Mouse (Mus musculus): Measurements from ENCODE around the gene Kif21b. TPM values are rescaled to one million over a fixed set of nuclear protein-coding genes. Genes with fewer than 3 reads are reported as not detected.

The Kif21b gene
- polyA plus RNA-seq, 1 experiment from 2014 or later, result 1.1 TPM

DNA sequence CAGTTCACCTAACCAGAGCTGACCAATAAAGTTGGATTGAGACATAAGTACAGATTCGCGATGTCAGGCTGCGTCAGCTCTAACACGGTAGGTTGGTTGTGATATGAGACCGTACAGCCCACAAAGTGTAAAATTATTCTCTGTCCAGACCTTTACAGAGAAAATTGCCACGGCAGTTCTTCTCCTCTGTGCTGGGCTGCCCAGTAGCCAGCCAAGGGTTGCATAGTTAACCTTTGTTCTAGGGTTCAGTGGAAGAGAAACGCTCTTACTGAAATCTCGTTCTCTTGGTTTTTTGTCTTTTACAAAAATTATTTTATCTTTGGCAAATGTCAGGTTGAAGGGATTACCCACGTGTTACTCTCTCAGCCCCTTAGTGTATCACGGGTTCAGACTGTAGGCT, 91.2 kb downstream of the Kif21b start:
- Histone ChIP-seq H3K4me1 (ENCODE audit: insufficient read depth) (no peaks in the 10 kb centered on the region), H3K9me3 (ENCODE audit: low read length) (no peaks in the 10 kb centered on the region), H3K4me3 (ENCODE audit: low read depth, low read length) (no peak overlapping the region), H3K4me2 (ENCODE audit: low read depth, low read length) (no peak overlapping the region), H3K9ac (replicated peaks) (no peak overlapping the region), H3K27ac (ENCODE audit: low read depth) (no peak overlapping the region), H3K36me3 (replicated peaks; ENCODE audit: insufficient read depth, low read length) (no peaks in the 10 kb centered on the region), H3K27me3 (ENCODE audit: insufficient read depth, low read length) (0 out of 2 replicates have a peak, but pooled peaks cover 2% of the 10 kb centered on the region)
- WGBS (ENCODE audit: insufficient replicate concordance), result 75% methylated on average over 10 of the region's 10 CpGs
- ATAC-seq (no peak), DNase-seq (no peak)
- TF ChIP-seq CTCF (IDR thresholded peaks at IDR 0.05; ENCODE audit: low read depth) (no peak), EP300 (IDR thresholded peaks at IDR 0.05; ENCODE audit: low read depth) (no peak)

DNA sequence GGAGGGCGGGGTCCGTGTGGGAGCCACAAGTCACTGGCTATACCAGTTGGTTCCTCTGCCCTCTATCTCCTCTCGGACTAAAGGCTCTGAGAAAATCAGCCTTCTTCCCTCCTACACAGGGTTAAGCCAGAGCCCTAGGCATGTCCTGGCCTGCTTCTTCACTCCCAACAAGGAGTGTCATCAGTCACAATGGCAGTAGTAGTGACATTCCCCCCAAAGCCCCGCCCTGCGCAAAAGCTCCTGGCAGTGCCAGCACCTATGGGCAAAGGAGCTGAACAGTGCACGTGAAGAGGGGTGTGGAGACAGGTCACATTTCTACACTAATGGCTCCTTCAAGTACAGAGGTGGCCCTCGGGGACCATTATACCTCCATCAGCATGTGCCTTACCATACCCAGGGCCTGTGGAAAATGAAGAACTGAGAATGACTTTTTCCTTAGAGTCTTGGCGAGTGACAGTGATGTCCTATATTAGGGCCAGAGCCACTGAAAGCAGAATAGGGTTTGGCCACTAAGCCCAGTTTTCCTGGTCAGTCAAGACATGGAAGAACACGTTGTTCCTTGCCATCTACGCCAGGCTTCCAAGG, 92.7 kb downstream of the Kif21b start:
- TF ChIP-seq EP300 (IDR thresholded peaks at IDR 0.05; ENCODE audit: low read depth), result no peak
- no peak for TF ChIP-seq CTCF (IDR thresholded peaks at IDR 0.05; ENCODE audit: low read depth)
- 0 out of 2 replicates have a peak, but pooled peaks cover 2% of the 10 kb centered on the region for H3K27me3 ChIP-seq (ENCODE audit: insufficient read depth, low read length)
- no peaks in the 10 kb centered on the region for H3K9me3 ChIP-seq (ENCODE audit: low read length)
- H3K27ac ChIP-seq (ENCODE audit: low read depth), result no peak overlapping the region
- WGBS (ENCODE audit: insufficient replicate concordance), result 81% methylated on average over 10 of the region's 10 CpGs
- H3K4me2 ChIP-seq (ENCODE audit: low read depth, low read length), result no peak overlapping the region
- peaks cover 8% of the 10 kb centered on the region for H3K4me1 ChIP-seq (ENCODE audit: insufficient read depth)
- no peak overlapping the region for H3K9ac ChIP-seq (replicated peaks)
- H3K36me3 ChIP-seq (replicated peaks; ENCODE audit: insufficient read depth, low read length), result no peaks in the 10 kb centered on the region
- ATAC-seq (no peak), DNase-seq (no peak)
- no peak overlapping the region for H3K4me3 ChIP-seq (ENCODE audit: low read depth, low read length)

GRCm38 (mm10) chr1:136225846-136226245, 94.7 kb downstream of the Kif21b start:
- H3K9ac ChIP-seq (replicated peaks), result no peak overlapping the region
- no peak overlapping the region for H3K4me2 ChIP-seq (ENCODE audit: low read depth, low read length)
- TF ChIP-seq CTCF (IDR thresholded peaks at IDR 0.05; ENCODE audit: low read depth) (no peak), EP300 (IDR thresholded peaks at IDR 0.05; ENCODE audit: low read depth) (no peak)
- H3K4me3 ChIP-seq (ENCODE audit: low read depth, low read length), result no peak overlapping the region
- peaks cover 13% of the 10 kb centered on the region for H3K4me1 ChIP-seq (ENCODE audit: insufficient read depth)
- H3K9me3 ChIP-seq (ENCODE audit: low read length), result no peaks in the 10 kb centered on the region
- WGBS (ENCODE audit: insufficient replicate concordance), result 95% methylated on average over 8 of the region's 8 CpGs
- ATAC-seq (no peak), DNase-seq (no peak)
- H3K27me3 ChIP-seq (ENCODE audit: insufficient read depth, low read length), result 0 out of 2 replicates have a peak, but pooled peaks cover 2% of the 10 kb centered on the region
- H3K27ac ChIP-seq (ENCODE audit: low read depth), result no peak overlapping the region
- H3K36me3 ChIP-seq (replicated peaks; ENCODE audit: insufficient read depth, low read length), result no peaks in the 10 kb centered on the region

- no peak overlapping the region for H3K27ac ChIP-seq (ENCODE audit: low read depth)
- H3K4me3 ChIP-seq (ENCODE audit: low read depth, low read length), result no peak overlapping the region
- DNase-seq, result no peak
- 85% methylated on average over 8 of the region's 8 CpGs for WGBS (ENCODE audit: insufficient replicate concordance)
- TF ChIP-seq CTCF (IDR thresholded peaks at IDR 0.05; ENCODE audit: low read depth) (no peak), EP300 (IDR thresholded peaks at IDR 0.05; ENCODE audit: low read depth) (no peak)
- 0 out of 2 replicates have a peak, but pooled peaks cover 2% of the 10 kb centered on the region for H3K27me3 ChIP-seq (ENCODE audit: insufficient read depth, low read length)
- H3K9ac ChIP-seq (replicated peaks), result no peak overlapping the region
- no peak overlapping the region for H3K4me2 ChIP-seq (ENCODE audit: low read depth, low read length)
- no peaks in the 10 kb centered on the region for H3K36me3 ChIP-seq (replicated peaks; ENCODE audit: insufficient read depth, low read length)
- no peak for ATAC-seq
- H3K9me3 ChIP-seq (ENCODE audit: low read length), result no peaks in the 10 kb centered on the region
- peaks cover 13% of the 10 kb centered on the region for H3K4me1 ChIP-seq (ENCODE audit: insufficient read depth)
Measured at GRCm38 (mm10) chr1:136226626-136227025, 95.4 kb downstream of the Kif21b start.

Other genes with a start within 250 kb of the Kif21b start
- gene Pkp1, start 212.2 kb upstream of the Kif21b start, polyA plus RNA-seq (2015; fragmentation: Nextera tagmentation; extraction: Ambion mirVana), result 0.05 TPM in 1 of 2 replicates, not detected in the other
- gene Igfn1, start 125.0 kb upstream of the Kif21b start, polyA plus RNA-seq (2015; fragmentation: Nextera tagmentation; extraction: Ambion mirVana), result not detected in 2 replicates
- 56.4 and 57.4 TPM in 2 replicates for gene Tmem9, start 123.2 kb upstream of the Kif21b start, polyA plus RNA-seq (2015; fragmentation: Nextera tagmentation; extraction: Ambion mirVana)
- not detected in 2 replicates for gene Ascl5, start 80.6 kb upstream of the Kif21b start, polyA plus RNA-seq (2015; fragmentation: Nextera tagmentation; extraction: Ambion mirVana)
- 0.37 TPM in 1 of 2 replicates, not detected in the other for gene Cacna1s, start 78.6 kb upstream of the Kif21b start, polyA plus RNA-seq (2015; fragmentation: Nextera tagmentation; extraction: Ambion mirVana)
- gene Mroh3, start 81.4 kb downstream of the Kif21b start, polyA plus RNA-seq (2015; fragmentation: Nextera tagmentation; extraction: Ambion mirVana), result not detected in 2 replicates
- 0.09 TPM in 2 replicates for gene Inava, start 102.9 kb downstream of the Kif21b start, polyA plus RNA-seq (2015; fragmentation: Nextera tagmentation; extraction: Ambion mirVana)
- not detected in 2 replicates for gene Gpr25, start 129.5 kb downstream of the Kif21b start, polyA plus RNA-seq (2015; fragmentation: Nextera tagmentation; extraction: Ambion mirVana)
- gene Camsap2, start 214.7 kb downstream of the Kif21b start, polyA plus RNA-seq (2015; fragmentation: Nextera tagmentation; extraction: Ambion mirVana), result 3.1 and 3.4 TPM in 2 replicates